32 mouse cellular contexts compared by ENCODE assay signal in genomic region chr12:86594647-86595046, GRCm38 (mm10).
"Had no signal": no experiment of that assay in that cellular context is flagged by ENCODE, and none has a peak within 500 bp of the region (broad histone marks: within the 10 kb centered on the region; RNA-seq: fewer than 3 reads in every experiment).

No protein-coding gene starts in this region.

- H3K27me3 ChIP-seq: heart, embryonic 12.5 days; heart, embryonic 15.5 days; hindbrain, embryonic 12.5 days; hindbrain, embryonic 13.5 days; hindbrain, embryonic 15.5 days; intestine, embryonic 15.5 days; kidney, embryonic 15.5 days had no signal

- H3K4me1 ChIP-seq: heart, embryonic 10.5 days; heart, embryonic 12.5 days; heart, embryonic 13.5 days; heart, embryonic 15.5 days; hindbrain, embryonic 10.5 days; hindbrain, embryonic 12.5 days; hindbrain, embryonic 13.5 days; hindbrain, embryonic 15.5 days; intestine, embryonic 15.5 days; kidney, embryonic 15.5 days had no signal

- H3K36me3 ChIP-seq: heart, embryonic 10.5 days; heart, embryonic 12.5 days; heart, embryonic 13.5 days; heart, embryonic 15.5 days; hindbrain, embryonic 10.5 days; hindbrain, embryonic 12.5 days; hindbrain, embryonic 13.5 days; hindbrain, embryonic 15.5 days; intestine, embryonic 15.5 days; kidney, embryonic 15.5 days had no signal

- H3K4me3 ChIP-seq: heart, embryonic 10.5 days; heart, embryonic 12.5 days; heart, embryonic 13.5 days; heart, embryonic 15.5 days; hindbrain, embryonic 10.5 days; hindbrain, embryonic 12.5 days; hindbrain, embryonic 13.5 days; hindbrain, embryonic 15.5 days; intestine, embryonic 15.5 days; kidney, embryonic 15.5 days; layer of hippocampus, adult 2 months had no signal

- H3K9me3 ChIP-seq: heart, embryonic 10.5 days; heart, embryonic 12.5 days; heart, embryonic 13.5 days; heart, embryonic 15.5 days; hindbrain, embryonic 10.5 days; hindbrain, embryonic 12.5 days; hindbrain, embryonic 13.5 days; hindbrain, embryonic 15.5 days; intestine, embryonic 15.5 days; kidney, embryonic 15.5 days had no signal

- DNase-seq: heart, postnatal 10 days; heart, postnatal 14 days; heart, postnatal 36 days; heart, postnatal 4 days; kidney, adult 11 months; kidney, adult 18-20 months; kidney, adult 2 months; kidney, adult 8-10 months; kidney, adult 9 months; kidney, postnatal 10 days; kidney, postnatal 14 days; kidney, postnatal 25 days; kidney, postnatal 36 days; kidney, postnatal 4 days; layer of hippocampus, adult 9-11 months; layer of hippocampus, postnatal 36 days had no signal

- ATAC-seq: hindbrain, embryonic 16.5 days; hindbrain, postnatal 0 days; inflammation-experienced regulatory T-cells, adult 6 months; intestine, embryonic 15.5 days; intestine, embryonic 16.5 days; intestine, postnatal 0 days had no signal
